Mouse (Mus musculus) C2C12 (cell line): ENCODE data around the gene Tekt5.

Source experiments
- CTCF ChIP-seq: IDR thresholded peaks from one replicate; pipeline ENCODE4 v1.5.1; 2011; ENCODE audit not compliant: control insufficient read depth, insufficient read depth, insufficient read length
- MYOD1 ChIP-seq: IDR thresholded peaks from one replicate; pipeline ENCODE4 v1.6.1; 2011; ENCODE audit warnings: low read depth; ENCODE audit not compliant: control insufficient read depth, insufficient read length

GRCm38 (mm10) chr16:10337422-10338197, 57.7 kb downstream of the Tekt5 start:
- TF ChIP-seq MYOD1 (no peak), CTCF (no peak)
